29 mouse cellular contexts compared by ENCODE assay signal in the genomic region with DNA sequence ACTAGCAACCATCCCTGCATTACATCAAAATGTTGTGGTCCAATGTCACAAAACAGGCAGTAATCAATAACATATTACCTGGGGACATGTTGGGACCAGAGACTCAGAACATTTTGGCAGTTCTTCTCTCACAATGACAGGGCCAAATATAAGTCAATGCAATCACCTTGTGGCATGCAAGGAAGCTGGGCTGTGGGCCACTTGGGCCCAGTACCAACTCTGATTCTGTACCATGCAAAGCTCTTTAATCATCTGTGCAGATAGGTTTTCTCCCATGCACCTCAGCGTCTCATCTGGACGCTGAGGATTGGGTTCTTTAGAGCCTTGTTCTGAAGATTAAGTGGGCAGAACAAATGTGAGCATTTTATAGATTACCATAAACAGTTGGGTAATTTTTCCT. TPM values are rescaled to one million over a fixed set of nuclear protein-coding genes. Genes with fewer than 3 reads are reported as not detected.
DNase-seq lines count a peak whose midpoint lies in the region; ATAC-seq and TF ChIP-seq lines count a peak whose summit lies in the region.
"Had no signal": no experiment of that assay in that cellular context is flagged by ENCODE, and none has a peak within 500 bp of the region (broad histone marks: within the 10 kb centered on the region; RNA-seq: fewer than 3 reads in every experiment).

No protein-coding gene starts in this region.

- H3K4me3 ChIP-seq in heart, adult 2 months, result no peak overlapping the region
- H3K4me3 ChIP-seq in hindbrain, embryonic 14.5 days (replicated peaks; ENCODE audit: low read length), result no peak overlapping the region
- H3K4me3 ChIP-seq in hindbrain, embryonic 13.5 days, result no peak overlapping the region
- no peak overlapping the region for H3K4me3 ChIP-seq in midbrain, embryonic 11.5 days (ENCODE audit: low read depth, low read length)
- H3K4me3 ChIP-seq in midbrain, embryonic 14.5 days (replicated peaks; ENCODE audit: low read depth, low read length), result no peak overlapping the region
- H3K4me3 ChIP-seq: embryonic facial prominence, embryonic 13.5 days; forebrain, embryonic 10.5 days; forebrain, embryonic 13.5 days; heart, embryonic 10.5 days; heart, embryonic 13.5 days; hindbrain, embryonic 12.5 days had no signal

- H3K27ac ChIP-seq in heart, adult 2 months, result no peak overlapping the region
- H3K27ac ChIP-seq in hindbrain, embryonic 14.5 days, result no peak overlapping the region
- H3K27ac ChIP-seq in hindbrain, embryonic 13.5 days, result no peak overlapping the region
- H3K27ac ChIP-seq in midbrain, embryonic 11.5 days (ENCODE audit: low read depth, low read length), result no peak overlapping the region
- no peak overlapping the region for H3K27ac ChIP-seq in midbrain, embryonic 14.5 days (replicated peaks; ENCODE audit: low read depth, low read length)
- H3K27ac ChIP-seq: embryonic facial prominence, embryonic 13.5 days; forebrain, embryonic 10.5 days; forebrain, embryonic 13.5 days; heart, embryonic 10.5 days; heart, embryonic 13.5 days; hindbrain, embryonic 12.5 days had no signal

- no peak for TF ChIP-seq CTCF in heart, adult 2 months (IDR thresholded peaks at IDR 0.05)

- no peak overlapping the region for H3K9ac ChIP-seq in heart, adult 2 months (ENCODE audit: low read depth, low read length)
- no peak overlapping the region for H3K9ac ChIP-seq in hindbrain, embryonic 14.5 days
- H3K9ac ChIP-seq in hindbrain, embryonic 13.5 days, result no peak overlapping the region
- H3K9ac ChIP-seq in midbrain, embryonic 11.5 days (ENCODE audit: low read length), result no peak overlapping the region
- H3K9ac ChIP-seq in midbrain, embryonic 14.5 days (replicated peaks; ENCODE audit: low read length), result no peak overlapping the region
- H3K9ac ChIP-seq: embryonic facial prominence, embryonic 13.5 days; forebrain, embryonic 13.5 days; heart, embryonic 13.5 days; hindbrain, embryonic 12.5 days had no signal

- H3K36me3 ChIP-seq in heart, adult 2 months (ENCODE audit: control insufficient read depth, insufficient read depth, low read length), result no peaks in the 10 kb centered on the region
- no peaks in the 10 kb centered on the region for H3K36me3 ChIP-seq in hindbrain, embryonic 14.5 days (replicated peaks; ENCODE audit: control insufficient read depth, insufficient read depth)
- no peaks in the 10 kb centered on the region for H3K36me3 ChIP-seq in hindbrain, embryonic 13.5 days
- H3K36me3 ChIP-seq in midbrain, embryonic 11.5 days (ENCODE audit: control insufficient read depth, insufficient read depth, low read length), result no peaks in the 10 kb centered on the region
- H3K36me3 ChIP-seq in midbrain, embryonic 14.5 days (ENCODE audit: control insufficient read depth, insufficient read depth, low read length), result no peaks in the 10 kb centered on the region
- H3K36me3 ChIP-seq: embryonic facial prominence, embryonic 13.5 days; forebrain, embryonic 10.5 days; G1E; heart, embryonic 10.5 days; heart, embryonic 13.5 days; hindbrain, embryonic 12.5 days had no signal

- WGBS in heart, adult 2 months, result 49% methylated on average over 2 of the region's 2 CpGs
- WGBS in hindbrain, embryonic 14.5 days, result 48% methylated on average over 2 of the region's 2 CpGs
- WGBS in hindbrain, embryonic 13.5 days, result 60% methylated on average over 2 of the region's 2 CpGs
- WGBS in midbrain, embryonic 11.5 days, result 74% methylated on average over 2 of the region's 2 CpGs
- whole genome bisulfite sequencing in midbrain, embryonic 14.5 days, result 71% methylated on average over 2 of the region's 2 CpGs

- DNase-seq in heart, adult 11 months, result peak; percentile 74
- DNase-seq in heart, adult 2 months, result no peak
- no peak for DNase-seq in hindbrain, embryonic 14.5 days (ENCODE audit: low spot score)
- peak; percentile 61 for DNase-seq in midbrain, embryonic 11.5 days (ENCODE audit: low spot score, missing footprints)
- no peak for DNase-seq in midbrain, embryonic 14.5 days
- DNase-seq: adrenal gland, adult 2 months; adrenal gland, postnatal 14 days; B cell, adult 2 months; cerebellum, adult 11 months; cerebellum, adult 2 months; cerebellum, adult 9-11 months; cerebellum, postnatal 25 days; gastrocnemius, postnatal 10 days; gastrocnemius, postnatal 36 days; heart, postnatal 4 days; kidney, adult 2 months had no signal

- intact Hi-C loops in heart, adult 2 months (cut with DNase I), result no loop called here

- H3K9me3 ChIP-seq in hindbrain, embryonic 14.5 days (ENCODE audit: control insufficient read depth, low read length), result no peaks in the 10 kb centered on the region
- no peaks in the 10 kb centered on the region for H3K9me3 ChIP-seq in hindbrain, embryonic 13.5 days
- H3K9me3 ChIP-seq in midbrain, embryonic 11.5 days (ENCODE audit: control insufficient read depth, low read length), result no peaks in the 10 kb centered on the region
- H3K9me3 ChIP-seq in midbrain, embryonic 14.5 days (ENCODE audit: control insufficient read depth, low read length), result no peaks in the 10 kb centered on the region
- H3K9me3 ChIP-seq: embryonic facial prominence, embryonic 13.5 days; forebrain, embryonic 10.5 days; forebrain, embryonic 13.5 days; heart, embryonic 10.5 days; heart, embryonic 13.5 days; hindbrain, embryonic 12.5 days had no signal

- H3K79me2 ChIP-seq in heart, adult 2 months (replicated peaks; ENCODE audit: control insufficient read depth, insufficient read depth, low read length), result no peaks in the 10 kb centered on the region

- no peaks in the 10 kb centered on the region for H3K4me1 ChIP-seq in heart, adult 2 months (ENCODE audit: control insufficient read depth, insufficient read depth, low read length)
- no peaks in the 10 kb centered on the region for H3K4me1 ChIP-seq in hindbrain, embryonic 14.5 days (replicated peaks; ENCODE audit: control insufficient read depth, insufficient read depth, low read length)
- H3K4me1 ChIP-seq in hindbrain, embryonic 13.5 days (replicated peaks), result peaks cover 2% of the 10 kb centered on the region; the same call in 1 of the 2 replicates
- no peaks in the 10 kb centered on the region for H3K4me1 ChIP-seq in midbrain, embryonic 11.5 days (ENCODE audit: control insufficient read depth, insufficient read depth, low read length)
- no peaks in the 10 kb centered on the region for H3K4me1 ChIP-seq in midbrain, embryonic 14.5 days (ENCODE audit: control insufficient read depth, insufficient read depth, low read length)
- H3K4me1 ChIP-seq: heart, embryonic 10.5 days; heart, embryonic 13.5 days; hindbrain, embryonic 12.5 days had no signal

- no peak overlapping the region for H3K4me2 ChIP-seq in hindbrain, embryonic 14.5 days (replicated peaks)
- no peak overlapping the region for H3K4me2 ChIP-seq in hindbrain, embryonic 13.5 days
- H3K4me2 ChIP-seq in midbrain, embryonic 11.5 days, result no peak overlapping the region
- no peak overlapping the region for H3K4me2 ChIP-seq in midbrain, embryonic 14.5 days (ENCODE audit: low read length)
- H3K4me2 ChIP-seq: embryonic facial prominence, embryonic 13.5 days; forebrain, embryonic 13.5 days; heart, embryonic 13.5 days; hindbrain, embryonic 12.5 days had no signal

- H3K27me3 ChIP-seq in heart, adult 2 months (ENCODE audit: control insufficient read depth, insufficient read depth, low read length), result no peaks in the 10 kb centered on the region
- H3K27me3 ChIP-seq in hindbrain, embryonic 14.5 days (ENCODE audit: control insufficient read depth, insufficient read depth, low read length), result no peaks in the 10 kb centered on the region
- no peaks in the 10 kb centered on the region for H3K27me3 ChIP-seq in hindbrain, embryonic 13.5 days
- no peaks in the 10 kb centered on the region for H3K27me3 ChIP-seq in midbrain, embryonic 11.5 days (ENCODE audit: control insufficient read depth, insufficient read depth, low read length)
- H3K27me3 ChIP-seq in midbrain, embryonic 14.5 days (ENCODE audit: control insufficient read depth, insufficient read depth, low read length), result no peaks in the 10 kb centered on the region
- H3K27me3 ChIP-seq: CH12.LX; embryonic facial prominence, embryonic 13.5 days; hindbrain, embryonic 12.5 days had no signal

- no peak for TF ChIP-seq POLR2A in heart, adult 2 months (IDR thresholded peaks at IDR 0.05; ENCODE audit: insufficient read depth, low read depth, low read length)

- no peak for TF ChIP-seq EP300 in heart, adult 2 months (IDR thresholded peaks at IDR 0.05; ENCODE audit: insufficient read depth, low read depth, low read length)

- 0 out of 2 replicates have a peak, but pooled peaks have one; percentile 21 for ATAC-seq in hindbrain, embryonic 14.5 days (ENCODE audit: low FRiP score)
- no peak for ATAC-seq in hindbrain, embryonic 13.5 days (ENCODE audit: low FRiP score)
- ATAC-seq in midbrain, embryonic 11.5 days (ENCODE audit: low FRiP score), result no peak
- no peak for ATAC-seq in midbrain, embryonic 14.5 days (ENCODE audit: low FRiP score, low TSS enrichment)
- ATAC-seq: forebrain, embryonic 13.5 days; forebrain, embryonic 16.5 days; intestine, postnatal 0 days had no signal

RNA-seq across cellular contexts. Expression of a gene that starts 13.6 kb away (rescaled TPM):
- total RNA-seq in heart, adult 2 months (2021), result not detected
- polyA plus RNA-seq in heart, adult 2 months (2012; rRNA removed), result 0.03 TPM in 1 of 2 replicates, not detected in the other
- not detected in 2 replicates for polyA plus RNA-seq in hindbrain, embryonic 14.5 days (2014; fragmentation: Nextera tagmentation; extraction: Ambion mirVana)
- polyA plus RNA-seq in hindbrain, embryonic 13.5 days (2015; fragmentation: Nextera tagmentation; extraction: Ambion mirVana), result not detected in 2 replicates
- polyA plus RNA-seq in midbrain, embryonic 11.5 days (2014; fragmentation: Nextera tagmentation; extraction: Ambion mirVana), result 0.07 TPM in 1 of 2 replicates, not detected in the other
- not detected in 2 replicates for polyA plus RNA-seq in midbrain, embryonic 14.5 days (2014; fragmentation: Nextera tagmentation; extraction: Ambion mirVana)
- total RNA-seq: common myeloid progenitor, adult 5-6 weeks; gastrocnemius, adult 18-20 months; gastrocnemius, postnatal 36 days had no signal
- polyA plus RNA-seq: adrenal gland, adult 2 months; embryonic facial prominence, embryonic 13.5 days; forebrain, embryonic 10.5 days; forebrain, embryonic 13.5 days; forebrain, embryonic 16.5 days; G1E had no signal

Comparison
In these comparisons a context has a peak if more than half of its experiments do, and no peak if none do; other contexts are left out.
1. DNase-seq: peak in heart, adult 11 months (single experiment) and midbrain, embryonic 11.5 days (single experiment); none in heart, adult 2 months (0 of 2), hindbrain, embryonic 14.5 days (single experiment) and midbrain, embryonic 14.5 days (single experiment).